Mouse (Mus musculus) liver, embryonic 13.5 days (tissue): ENCODE results near the gene Hand1. TPM values are rescaled to one million over a fixed set of nuclear protein-coding genes. Genes with fewer than 3 reads are reported as not detected.

Source experiments
- ATAC-seq: fragments of 200-750 bp; cut with Nextera tagmentation; 2 replicates; pipeline ENCODE4 v1.8.0; 2017; ENCODE audit warnings: low read depth, mild to moderate bottlenecking, moderate number of reproducible peaks, moderate library complexity
- DNase-seq: peaks from one replicate; pipeline ENCODE4 v3.0.0; 2022
- H3K27ac ChIP-seq: fragments of 300-500 bp; sonication (generic); 2 replicates; pipeline ENCODE4 v1.5.1; 2015; ENCODE audit warnings: moderate library complexity, mild to moderate bottlenecking, inconsistent platforms
- H3K27me3 ChIP-seq: fragments of 300-500 bp; sonication (generic); 2 replicates; pipeline ENCODE4 v1.6.1; 2015; ENCODE audit warnings: mild to moderate bottlenecking, inconsistent platforms
- H3K36me3 ChIP-seq: fragments of 300-500 bp; sonication (generic); 2 replicates; pipeline ENCODE4 v1.6.1; 2015; ENCODE audit warnings: mild to moderate bottlenecking, inconsistent platforms
- H3K4me1 ChIP-seq: fragments of 300-500 bp; sonication (generic); replicated peaks from 2 replicates; pipeline ENCODE4 v1.6.1; 2015; ENCODE audit warnings: inconsistent platforms
- H3K4me2 ChIP-seq: fragments of 300-500 bp; sonication (generic); 2 replicates; pipeline ENCODE4 v1.6.1; 2015; ENCODE audit warnings: inconsistent platforms, mild to moderate bottlenecking, moderate library complexity
- H3K4me3 ChIP-seq: fragments of 300-500 bp; sonication (generic); replicated peaks from 2 replicates; pipeline ENCODE4 v1.5.1; 2015; ENCODE audit warnings: mild to moderate bottlenecking, inconsistent platforms
- H3K9ac ChIP-seq: fragments of 300-500 bp; sonication (generic); 2 replicates; pipeline ENCODE4 v1.6.1; 2015; ENCODE audit warnings: mild to moderate bottlenecking, inconsistent platforms
- H3K9me3 ChIP-seq: fragments of 300-500 bp; sonication (generic); replicated peaks from 2 replicates; pipeline ENCODE4 v1.6.1; 2016; ENCODE audit warnings: inconsistent platforms
- WGBS: fragments of 180-500 bp; shearing (Covaris S2); methylation state at CpG from one replicate; pipeline ENCODE4 v1.1.7; 2015; ENCODE audit not compliant: insufficient replicate concordance; 5-methylcytosine and 5-hydroxymethylcytosine counted together
- polyA plus RNA-seq: library from polyadenylated mRNA; unstranded; fragments of >200 nt; fragmentation: Nextera tagmentation; extraction: Ambion mirVana; gene quantifications from 2 replicates; pipeline ENCODE4 v1.2.1, GENCODE M21; 2015

Hand1 gene
- polyA plus RNA-seq, 1 experiment from 2014 or later: 0.48 TPM

DNA sequence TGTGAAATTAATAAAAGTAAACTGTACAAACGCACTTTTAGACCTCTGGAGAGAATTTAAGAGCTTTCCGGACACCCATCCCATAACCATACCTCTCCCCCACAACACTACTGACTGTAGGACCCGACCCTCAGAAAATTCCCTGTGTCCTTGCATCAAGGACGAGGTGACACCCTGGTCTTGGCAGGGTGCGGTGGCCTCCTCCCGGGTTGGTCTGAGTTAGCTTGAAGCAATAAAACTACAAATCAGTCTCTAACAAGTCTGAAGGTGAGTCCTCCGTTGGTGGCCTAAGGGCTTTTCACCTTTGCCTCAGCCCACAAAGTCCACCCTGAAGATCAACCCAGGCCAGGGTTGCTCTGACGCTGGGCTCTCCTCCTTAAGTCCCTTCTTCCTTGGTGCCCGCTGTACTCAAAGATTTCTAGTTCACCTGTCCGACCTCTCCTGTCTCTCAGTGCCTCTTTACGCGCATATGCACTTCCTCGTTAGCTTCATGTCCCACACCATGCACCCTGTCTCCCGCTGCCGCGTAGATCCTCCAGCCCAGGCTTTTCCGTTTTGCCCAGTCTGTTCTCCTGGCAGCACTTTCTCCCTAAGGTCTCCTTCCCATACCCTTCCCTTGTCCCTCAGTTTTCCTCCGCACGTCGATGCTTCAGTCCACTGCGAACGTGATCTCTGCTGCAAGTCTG, 32.2 kb downstream of the Hand1 start:
- Histone ChIP-seq H3K4me2 (peak overlapping the region; percentile 100), H3K27me3 (peaks cover 27% of the 10 kb centered on the region), H3K9ac (peak overlapping the region; percentile 85), H3K27ac (peak overlapping the region; percentile 58; the same call in 1 of the 2 replicates), H3K4me1 (peaks cover 23% of the 10 kb centered on the region), H3K4me3 (peak overlapping the region; percentile 92), H3K9me3 (no peaks in the 10 kb centered on the region), H3K36me3 (no peaks in the 10 kb centered on the region)
- WGBS: 17% methylated on average over 22 of the region's 22 CpGs
- ATAC-seq (no peak), DNase-seq (no peak)

GRCm38 (mm10) chr11:57799456-57799855, 33.2 kb downstream of the Hand1 start:
- DNase-seq (no peak), ATAC-seq (no peak)
- Histone ChIP-seq H3K4me1 (peaks cover 23% of the 10 kb centered on the region), H3K9ac (no peak overlapping the region), H3K4me2 (no peak overlapping the region), H3K36me3 (no peaks in the 10 kb centered on the region), H3K9me3 (no peaks in the 10 kb centered on the region), H3K27ac (no peak overlapping the region), H3K27me3 (peaks cover 27% of the 10 kb centered on the region), H3K4me3 (no peak overlapping the region)
- 76% methylated on average over 10 of the region's 10 CpGs for WGBS

- DNase-seq: no peak
- H3K4me1 ChIP-seq: peaks cover 19% of the 10 kb centered on the region
- H3K27me3 ChIP-seq: peaks cover 15% of the 10 kb centered on the region
- no peak overlapping the region for H3K4me3 ChIP-seq
- no peak overlapping the region for H3K27ac ChIP-seq
- no peaks in the 10 kb centered on the region for H3K36me3 ChIP-seq
- no peaks in the 10 kb centered on the region for H3K9me3 ChIP-seq
- H3K9ac ChIP-seq: no peak overlapping the region
- WGBS: 73% methylated on average over 9 of the region's 9 CpGs
- no peak for ATAC-seq
- no peak overlapping the region for H3K4me2 ChIP-seq
Measured at GRCm38 (mm10) chr11:57797828-57798227, 34.8 kb downstream of the Hand1 start.

DNA sequence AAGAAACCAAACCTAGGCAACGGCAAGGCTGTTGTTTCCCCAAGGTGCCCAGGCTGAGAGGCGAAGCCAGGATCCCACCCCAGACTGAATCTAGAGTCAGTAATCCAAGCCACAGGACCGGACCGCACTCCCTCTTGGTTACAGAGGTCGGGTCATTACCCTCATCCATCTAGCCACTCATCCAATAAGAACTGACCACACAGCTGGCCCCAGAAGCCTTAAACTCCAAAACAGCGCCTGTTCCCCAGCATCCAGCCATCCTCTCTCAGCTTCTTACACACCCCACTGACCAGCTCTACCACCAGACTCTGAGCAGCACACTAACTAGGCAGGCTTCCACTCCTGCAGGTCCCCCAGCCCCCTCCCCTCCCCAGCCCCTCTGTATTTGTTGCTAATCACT, 37.5 kb downstream of the Hand1 start:
- 50% methylated on average over 6 of the region's 6 CpGs for WGBS
- no peak overlapping the region for H3K4me3 ChIP-seq
- H3K4me1 ChIP-seq: peaks cover 8% of the 10 kb centered on the region
- H3K4me2 ChIP-seq: no peak overlapping the region
- no peak overlapping the region for H3K9ac ChIP-seq
- H3K27me3 ChIP-seq: 0 out of 2 replicates have a peak, but pooled peaks cover 4% of the 10 kb centered on the region
- ATAC-seq: no peak
- no peaks in the 10 kb centered on the region for H3K9me3 ChIP-seq
- DNase-seq: no peak
- no peak overlapping the region for H3K27ac ChIP-seq
- H3K36me3 ChIP-seq: no peaks in the 10 kb centered on the region

- WGBS: 25% methylated on average over 21 of the region's 21 CpGs
- ATAC-seq: 0 out of 2 replicates have a peak, but pooled peaks have one; percentile 31
- H3K4me2 ChIP-seq: peak overlapping the region; percentile 26
Measured at GRCm38 (mm10) chr11:57790866-57791535, 41.6 kb downstream of the Hand1 start.

GRCm38 (mm10) chr11:57787913-57788312, 44.7 kb downstream of the Hand1 start:
- H3K27me3 ChIP-seq: no peaks in the 10 kb centered on the region
- DNase-seq (peak; percentile 48), ATAC-seq (no peak)
- no peak overlapping the region for H3K9ac ChIP-seq
- peaks cover 6% of the 10 kb centered on the region; the same call in 1 of the 2 replicates for H3K4me1 ChIP-seq
- H3K27ac ChIP-seq: no peak overlapping the region
- WGBS: 13% methylated on average over 3 of the region's 3 CpGs
- H3K4me2 ChIP-seq: no peak overlapping the region
- H3K4me3 ChIP-seq: no peak overlapping the region
- H3K36me3 ChIP-seq: peaks cover 20% of the 10 kb centered on the region
- H3K9me3 ChIP-seq: no peaks in the 10 kb centered on the region

More at GRCm38 (mm10) chr11:57790866-57791535, 41.6 kb downstream of the Hand1 start:
- Histone ChIP-seq H3K4me1 (peaks cover 6% of the 10 kb centered on the region), H3K9ac (no peak overlapping the region), H3K27me3 (no peaks in the 10 kb centered on the region), H3K4me3 (no peak overlapping the region), H3K9me3 (no peaks in the 10 kb centered on the region), H3K36me3 (no peaks in the 10 kb centered on the region), H3K27ac (no peak overlapping the region)
- DNase-seq: no peak

DNA sequence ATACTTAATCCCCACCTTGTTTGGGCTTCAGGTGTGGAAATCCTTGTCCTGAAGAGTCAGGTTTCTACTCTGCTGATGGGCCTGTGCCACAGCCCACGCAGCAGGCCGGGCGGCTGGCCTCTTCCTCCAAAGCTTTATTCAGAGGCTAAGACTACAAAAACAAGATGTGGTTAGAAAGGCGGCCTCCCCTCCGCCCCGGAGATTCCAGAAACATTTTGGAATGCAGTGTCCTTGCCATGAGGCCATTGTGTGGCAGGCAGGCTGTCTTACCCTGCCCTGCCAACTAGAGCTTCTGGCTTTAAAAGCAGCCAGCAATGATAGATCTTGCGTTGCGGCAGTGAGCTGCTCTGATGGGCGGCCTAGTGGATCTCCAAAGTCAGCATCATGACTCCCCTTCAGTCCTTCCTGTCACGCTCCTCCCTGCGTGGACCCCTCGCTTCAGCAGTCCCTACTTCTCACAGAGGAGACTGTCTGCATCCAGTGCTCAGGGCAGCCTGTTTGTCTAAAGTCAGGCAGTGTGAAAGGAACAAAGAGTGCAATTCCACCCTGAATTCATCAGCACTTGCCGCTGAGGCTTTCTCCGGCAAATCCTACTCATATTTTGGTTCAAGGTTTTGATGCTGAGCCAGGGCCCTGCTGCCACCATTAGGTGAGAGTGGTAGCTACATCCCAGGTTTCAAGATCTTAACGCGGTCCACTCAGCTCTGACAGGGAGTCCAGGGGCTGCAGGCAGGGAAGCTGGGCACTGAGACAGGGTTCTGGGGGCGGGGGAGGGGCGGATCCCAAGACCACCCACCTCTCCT, 45.8 kb downstream of the Hand1 start:
- DNase-seq: no peak
- Histone ChIP-seq H3K27ac (no peak overlapping the region), H3K4me3 (no peak overlapping the region), H3K4me1 (peaks cover 6% of the 10 kb centered on the region; the same call in 1 of the 2 replicates), H3K27me3 (no peaks in the 10 kb centered on the region), H3K4me2 (no peak overlapping the region), H3K36me3 (peaks cover 25% of the 10 kb centered on the region), H3K9ac (no peak overlapping the region), H3K9me3 (no peaks in the 10 kb centered on the region)
- WGBS: 66% methylated on average over 18 of the region's 18 CpGs
- no peak for ATAC-seq

GRCm38 (mm10) chr11:57779824-57780223, 52.8 kb downstream of the Hand1 start:
- Histone ChIP-seq H3K4me3 (no peak overlapping the region), H3K4me1 (peaks cover 16% of the 10 kb centered on the region), H3K9me3 (no peaks in the 10 kb centered on the region), H3K4me2 (no peak overlapping the region), H3K9ac (no peak overlapping the region), H3K27ac (no peak overlapping the region), H3K36me3 (peaks cover 30% of the 10 kb centered on the region), H3K27me3 (no peaks in the 10 kb centered on the region)
- ATAC-seq (no peak), DNase-seq (no peak)
- WGBS: 77% methylated on average over 14 of the region's 14 CpGs

Other genes starting within 250 kb of the Hand1 start
- 23.6 and 27.5 TPM in 2 replicates for gene Galnt10, start 187.4 kb downstream of the Hand1 start, polyA plus RNA-seq
- 3.3 and 3.5 TPM in 2 replicates for gene Sap30l, start 31.2 kb downstream of the Hand1 start, polyA plus RNA-seq
- gene Larp1, start 176.2 kb upstream of the Hand1 start, polyA plus RNA-seq: 19.9 and 21.6 TPM in 2 replicates